Mouse (Mus musculus) ovary, postnatal 10 days (tissue): ENCODE data around the gene Nemp1.
A peak's percentile ranks its signal among the peaks of the same experiment; 100 is the strongest.

Experiments used
- DNase-seq: peaks from one replicate; pipeline ENCODE4 v3.0.0; 2022; ENCODE audit warnings: low spot score

Nemp1 gene

GRCm38 (mm10) chr10:127725136-127725535, 58.4 kb downstream of the Nemp1 start:
- no peak for DNase-seq

- no peak for DNase-seq
Observed at GRCm38 (mm10) chr10:127728437-127728836, 61.7 kb downstream of the Nemp1 start.

- DNase-seq, result no peak
Observed at GRCm38 (mm10) chr10:127730285-127730932, 63.7 kb downstream of the Nemp1 start.

- DNase-seq, result no peak
Observed at GRCm38 (mm10) chr10:127730933-127731310, 64.2 kb downstream of the Nemp1 start.

GRCm38 (mm10) chr10:127731397-127731796, 64.7 kb downstream of the Nemp1 start:
- DNase-seq, result no peak

- no peak for DNase-seq
Observed at GRCm38 (mm10) chr10:127734434-127734833, 67.7 kb downstream of the Nemp1 start.

- no peak for DNase-seq
Observed at GRCm38 (mm10) chr10:127736266-127736665, 69.6 kb downstream of the Nemp1 start.

GRCm38 (mm10) chr10:127736916-127737315, 70.2 kb downstream of the Nemp1 start:
- no peak for DNase-seq

GRCm38 (mm10) chr10:127737552-127737951, 70.9 kb downstream of the Nemp1 start:
- DNase-seq, result no peak

- DNase-seq, result no peak
Observed at GRCm38 (mm10) chr10:127738151-127738882, 71.6 kb downstream of the Nemp1 start.

- DNase-seq, result peak; percentile 60
Observed at GRCm38 (mm10) chr10:127739083-127739660, 72.5 kb downstream of the Nemp1 start, which contains the start of gene Zbtb39. Gene Zbtb39 (plus strand): TSS chr10:127739538.

- peak; percentile 29 for DNase-seq
Observed at GRCm38 (mm10) chr10:127739661-127740161, 73.0 kb downstream of the Nemp1 start.

GRCm38 (mm10) chr10:127744661-127745060, 78.0 kb downstream of the Nemp1 start:
- no peak for DNase-seq

GRCm38 (mm10) chr10:127745886-127746285, 79.2 kb downstream of the Nemp1 start:
- DNase-seq, result no peak

GRCm38 (mm10) chr10:127747254-127747653, 80.6 kb downstream of the Nemp1 start:
- no peak for DNase-seq

- DNase-seq, result no peak
Observed at GRCm38 (mm10) chr10:127748847-127749612, 82.3 kb downstream of the Nemp1 start.

- no peak for DNase-seq
Observed at GRCm38 (mm10) chr10:127750136-127750777, 83.6 kb downstream of the Nemp1 start.
